Mouse (Mus musculus) brain, embryonic 14.5 days (tissue): Measurements from ENCODE around the gene 5730522E02Rik.

Experiments used
- CTCF ChIP-seq: fragments of 200-500 bp; IDR thresholded peaks from 2 replicates; pipeline ENCODE4 v1.5.1; 2012; ENCODE audit warnings: inconsistent platforms, mild to moderate bottlenecking, moderate library complexity, borderline replicate concordance; ENCODE audit not compliant: insufficient read depth, insufficient read length; ENCODE audit errors: extremely low read depth
- POLR2A ChIP-seq: fragments of 200-500 bp; IDR thresholded peaks from 2 replicates; pipeline ENCODE4 v1.6.1; 2012; ENCODE audit warnings: mild to moderate bottlenecking, inconsistent platforms, borderline replicate concordance; ENCODE audit not compliant: poor library complexity, insufficient read depth, insufficient read length, severe bottlenecking; ENCODE audit errors: extremely low read depth

DNA sequence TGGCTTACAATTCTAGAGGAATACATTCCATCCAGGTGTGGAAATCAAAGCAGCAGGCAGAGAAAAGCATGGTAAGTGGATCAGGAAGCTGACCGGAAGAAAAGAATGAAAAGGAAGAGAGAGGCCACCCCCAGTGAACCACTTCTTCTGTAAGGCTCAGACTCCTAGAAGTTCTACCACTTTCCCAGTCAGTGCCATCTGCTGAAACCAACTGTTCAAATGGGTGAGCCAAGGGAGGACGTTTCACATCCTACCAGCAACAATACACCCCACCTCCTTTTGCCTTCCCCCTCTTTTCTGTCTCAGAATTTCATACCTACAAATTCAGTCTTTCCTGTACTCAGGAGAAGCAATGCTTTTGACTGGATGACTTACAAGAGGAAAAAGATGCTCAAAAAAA, 197.0 kb downstream of the 5730522E02Rik start:
- TF ChIP-seq CTCF, result no peak
- no peak for TF ChIP-seq POLR2A
